Mouse (Mus musculus): ENCODE results near the gene Mptx1. TPM values are rescaled to one million over a fixed set of nuclear protein-coding genes. Genes with fewer than 3 reads are reported as not detected.
"Not testable (repeated sequence)": the region's sequence is repeated elsewhere in the genome, so short reads cannot be mapped to it uniquely, and the experiment has no call there.

The Mptx1 gene
- total RNA-seq (2021), result not detected
- long read RNA-seq, experiment 1, result 0 reads
- long read RNA-seq, experiment 2, result 0 reads

DNA sequence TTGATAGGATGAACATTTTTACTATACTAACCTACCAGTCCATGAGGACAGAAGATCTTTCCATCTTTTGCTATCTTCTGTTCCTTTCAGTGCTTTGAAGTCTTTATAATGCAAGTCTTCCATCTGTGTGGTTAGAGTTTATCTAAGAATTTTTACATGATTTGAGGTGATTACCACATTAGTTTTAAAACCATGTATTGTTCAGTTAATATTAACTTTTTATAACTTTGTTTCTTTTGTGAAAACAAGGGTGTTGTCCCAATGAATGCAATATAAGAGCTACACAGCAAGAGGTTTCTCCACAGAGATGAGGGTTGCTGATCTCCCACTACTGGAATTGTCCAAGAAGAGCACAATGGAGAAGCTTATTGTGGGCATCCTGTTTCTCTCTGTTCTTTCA is at the start of gene Mptx1:
Mptx1 (plus strand) TSS at position 301 of the 400 bp plus-strand sequence.
- no peak for DNase-seq

DNA sequence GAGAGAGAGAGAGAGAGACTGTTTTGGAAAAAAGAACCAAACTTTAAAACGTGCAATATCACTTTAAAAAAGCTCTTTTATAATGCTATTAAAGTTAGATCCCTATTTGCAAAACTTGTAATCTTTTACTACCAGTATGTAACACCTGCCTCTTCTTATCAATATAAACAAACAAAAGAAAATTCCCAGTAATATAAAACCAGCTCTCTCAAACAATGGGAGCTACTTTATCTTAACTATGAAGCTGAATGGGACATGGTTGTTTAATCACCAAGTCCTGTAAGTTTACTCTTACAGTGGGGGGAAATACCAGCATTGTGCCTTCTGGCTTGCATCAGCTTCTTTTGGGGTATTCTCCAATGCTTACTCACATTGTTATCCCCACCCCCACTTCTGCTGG is 27.2 kb upstream of the Mptx1 start:
- DNase-seq, result no peak
- intact Hi-C loops (cut with DNase I; ENCODE audit: low total_unique reads), result no loop called here

More for the DNA sequence above, at the start of gene Mptx1:
- intact Hi-C loops (cut with DNase I; ENCODE audit: low total_unique reads), result no loop called here

DNA sequence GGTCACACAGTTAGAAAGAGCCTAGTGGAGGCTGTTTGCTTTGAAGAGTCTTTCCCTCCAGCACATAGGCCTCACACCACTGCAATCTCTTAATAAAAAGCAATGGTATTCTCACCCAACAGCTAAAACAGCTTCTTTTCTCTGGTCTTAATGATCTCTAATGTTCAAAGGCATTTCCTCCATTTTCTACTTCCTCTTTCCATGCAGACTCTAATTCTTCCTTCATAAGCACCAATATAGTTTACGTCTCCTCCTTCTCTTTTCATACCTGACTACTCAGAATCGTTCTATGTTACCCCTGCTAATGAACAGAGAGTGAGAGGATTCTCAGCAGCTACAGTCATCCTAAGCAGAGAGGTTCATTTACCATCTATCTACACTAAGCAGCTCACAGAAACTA is 13.0 kb upstream of the Mptx1 start:
- no peak for DNase-seq
- intact Hi-C loops (cut with DNase I; ENCODE audit: low total_unique reads), result loop anchor here (5.0 kb wide), 1 partner anchor 1025 kb away; no protein-coding TSS in a partner anchor

DNA sequence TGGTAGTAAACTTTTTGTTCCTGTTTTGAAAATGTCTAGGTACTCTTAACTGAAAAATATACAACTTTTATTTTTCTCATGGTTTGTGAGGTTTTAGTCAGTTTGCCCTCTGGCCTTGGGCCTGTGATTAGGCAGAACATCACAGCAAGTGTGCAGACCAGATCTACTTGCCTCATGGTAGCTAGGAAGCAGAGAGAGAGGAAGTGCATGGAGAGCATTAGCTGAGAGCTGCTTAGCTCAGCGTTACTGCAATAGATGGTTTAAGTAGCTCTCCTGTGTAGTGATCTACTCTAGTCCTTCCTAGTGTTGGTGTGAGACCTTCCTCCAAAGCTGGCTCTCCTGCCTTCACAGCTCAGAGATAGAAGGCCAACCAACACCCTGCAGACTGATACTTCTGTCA is 23.3 kb downstream of the Mptx1 start:
- intact Hi-C loops (cut with DNase I; ENCODE audit: low total_unique reads); DNase-seq: not testable (repeated sequence)

DNA sequence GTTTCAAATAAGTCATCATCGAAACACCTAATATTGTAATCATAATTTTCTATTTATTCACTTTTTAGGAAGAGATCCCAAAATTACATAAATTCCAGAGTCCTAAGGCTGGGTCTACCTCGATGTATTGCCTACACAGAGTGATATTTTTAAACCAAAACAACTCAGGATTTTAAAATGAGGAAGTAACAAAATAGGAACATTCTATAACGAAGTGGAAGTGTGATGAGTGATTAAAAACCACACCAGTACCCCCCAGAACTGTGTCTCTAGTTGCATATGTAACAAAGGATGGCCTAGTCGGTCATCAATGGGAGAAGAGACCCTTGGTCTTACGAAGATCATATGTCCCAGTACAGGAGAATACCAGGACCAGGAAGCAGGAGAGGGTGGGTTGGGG is 24.3 kb downstream of the Mptx1 start:
- intact Hi-C loops (cut with DNase I; ENCODE audit: low total_unique reads), result no loop called here
- DNase-seq, result no peak

DNA sequence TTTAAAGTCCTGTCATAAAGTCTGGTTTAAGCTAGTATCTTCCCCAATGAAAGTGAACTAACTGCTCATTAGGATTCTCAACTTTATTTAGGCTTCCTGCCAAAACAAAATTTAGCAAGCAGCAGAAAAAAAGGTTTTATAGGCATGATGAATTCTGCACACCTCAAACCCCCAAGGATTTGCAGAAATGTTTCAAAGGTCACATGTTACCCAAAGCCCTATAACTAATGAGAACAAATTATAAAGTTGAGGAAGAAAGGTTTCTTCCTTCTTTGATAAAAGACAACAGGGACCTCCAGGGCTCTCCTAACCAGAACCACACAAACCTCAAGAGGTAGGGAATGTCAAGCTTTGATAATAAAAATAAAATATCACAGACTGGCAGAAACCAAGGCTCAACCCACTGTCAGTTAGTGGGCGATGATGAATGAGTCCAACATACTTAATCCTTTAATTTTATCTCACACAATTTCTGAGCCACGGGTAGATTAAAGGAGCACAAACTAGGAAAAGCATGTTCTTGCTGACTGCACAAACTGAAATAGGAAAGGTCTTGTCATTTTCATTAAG is 34.6 kb downstream of the Mptx1 start, which contains the start of gene Olfr417:
Olfr417 (plus strand) TSS at position 241 of the 570 bp plus-strand sequence.
- DNase-seq, result no peak
- intact Hi-C loops (cut with DNase I; ENCODE audit: low total_unique reads), result no loop called here

DNA sequence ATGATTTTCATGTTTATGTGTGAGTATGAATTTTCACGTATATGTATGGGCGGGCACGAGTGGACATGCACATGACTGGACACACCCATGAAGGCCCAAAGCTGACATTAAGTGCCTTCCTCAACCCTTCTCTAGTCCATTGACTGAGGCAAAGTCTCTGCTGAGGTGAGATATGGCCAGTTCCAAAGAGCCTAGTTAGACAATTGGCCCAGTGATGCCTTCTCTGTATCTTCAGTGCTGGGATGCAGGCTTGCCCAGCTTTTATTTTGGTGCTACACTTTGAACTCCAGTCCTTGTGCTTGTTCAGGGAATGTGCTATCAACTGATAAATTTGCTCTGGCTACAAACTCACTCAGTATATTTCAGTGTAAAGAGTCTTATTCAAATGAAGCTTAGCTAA is 43.5 kb downstream of the Mptx1 start:
- no peak for DNase-seq
- intact Hi-C loops (cut with DNase I; ENCODE audit: low total_unique reads), result no loop called here

Other genes with a start within 250 kb of the Mptx1 start
- gene Olfr429, start 246.2 kb upstream of the Mptx1 start, total RNA-seq (2021), result not detected
- not detected for gene Olfr427, start 233.6 kb upstream of the Mptx1 start, total RNA-seq (2021)
- not detected for gene Olfr231, start 209.4 kb upstream of the Mptx1 start, total RNA-seq (2021)
- not detected for gene Olfr424, start 199.0 kb upstream of the Mptx1 start, total RNA-seq (2021)
- gene Olfr420, start 174.9 kb upstream of the Mptx1 start, total RNA-seq (2021), result not detected
- under 1 TPM; 0.33 to 0.35 TPM for gene Spta1, start 157.7 kb upstream of the Mptx1 start, total RNA-seq (2021)
- gene Olfr419, start 78.5 kb upstream of the Mptx1 start, total RNA-seq (2021), result not detected
- not detected for gene Olfr417, start 34.6 kb downstream of the Mptx1 start, total RNA-seq (2021)
- gene Olfr248, start 60.5 kb downstream of the Mptx1 start, total RNA-seq (2021), result not detected
- gene Olfr414, start 93.5 kb downstream of the Mptx1 start, total RNA-seq (2021), result not detected
- not detected for gene Olfr220, start 111.6 kb downstream of the Mptx1 start, total RNA-seq (2021)
- gene Fmn2, start 171.3 kb downstream of the Mptx1 start, total RNA-seq (2021), result under 1 TPM; 0.29 to 0.98 TPM

Data from gastrocnemius, postnatal 14 days (tissue).